Mouse (Mus musculus) C2C12 (cell line): Measurements from ENCODE around the gene Trip6. TPM values are rescaled to one million over a fixed set of nuclear protein-coding genes. Genes with fewer than 3 reads are reported as not detected.

Source experiments
- H3K27me3 ChIP-seq: one replicate; pipeline ENCODE4 v1.6.1; 2011; ENCODE audit not compliant: control insufficient read depth, insufficient read depth, insufficient read length
- H3K36me3 ChIP-seq: one replicate; pipeline ENCODE4 v1.6.1; 2011; ENCODE audit not compliant: control insufficient read depth, insufficient read depth
- H3K4me3 ChIP-seq: one replicate; pipeline ENCODE4 v1.5.1; 2011; ENCODE audit warnings: mild to moderate bottlenecking, control low read depth; ENCODE audit not compliant: poor library complexity, insufficient read depth, severe bottlenecking
- H3K79me2 ChIP-seq: one replicate; pipeline ENCODE4 v1.6.1; 2011; ENCODE audit not compliant: control insufficient read depth, insufficient read depth
- H3K79me3 ChIP-seq: one replicate; pipeline ENCODE4 v1.6.1; 2011; ENCODE audit warnings: low read depth, control low read depth
- H3ac ChIP-seq: one replicate; pipeline ENCODE3; 2011; ENCODE audit warnings: low read depth; ENCODE audit not compliant: control insufficient read depth, insufficient read length
- CEBPB ChIP-seq: IDR thresholded peaks from one replicate; pipeline ENCODE4 v1.6.1; 2011; ENCODE audit warnings: low read depth, mild to moderate bottlenecking, control low read depth, moderate library complexity
- CTCF ChIP-seq: IDR thresholded peaks from one replicate; pipeline ENCODE4 v1.5.1; 2011; ENCODE audit not compliant: control insufficient read depth, insufficient read depth, insufficient read length
- FOSL1 ChIP-seq: IDR thresholded peaks from one replicate; pipeline ENCODE4 v1.8.0; 2011; ENCODE audit warnings: mild to moderate bottlenecking, low read length; ENCODE audit not compliant: poor library complexity, insufficient read depth, severe bottlenecking
- MAX ChIP-seq: IDR thresholded peaks from one replicate; pipeline ENCODE4 v1.6.1; 2011; ENCODE audit warnings: mild to moderate bottlenecking, control low read depth
- MYOD1 ChIP-seq: IDR thresholded peaks from one replicate; pipeline ENCODE4 v1.6.1; 2011; ENCODE audit warnings: low read depth; ENCODE audit not compliant: control insufficient read depth, insufficient read length
- MYOG ChIP-seq: IDR thresholded peaks from one replicate; pipeline ENCODE4 v1.6.1; 2011; ENCODE audit not compliant: control insufficient read depth, insufficient read length; ENCODE audit errors: extremely low read depth
- USF1 ChIP-seq: IDR thresholded peaks from one replicate; pipeline ENCODE4 v1.6.1; 2011; ENCODE audit warnings: low read depth, mild to moderate bottlenecking, control low read depth, moderate library complexity
- polyA plus RNA-seq: library from polyadenylated mRNA; unstranded; fragments of >200 nt; fragmentation: generic; extraction: Trizol; gene quantifications from one replicate; pipeline ENCODE4 v1.2.1, GENCODE M21; 2012; ENCODE audit warnings: missing spikeins

The Trip6 gene
- polyA plus RNA-seq, 1 experiment = 80.0 TPM

DNA sequence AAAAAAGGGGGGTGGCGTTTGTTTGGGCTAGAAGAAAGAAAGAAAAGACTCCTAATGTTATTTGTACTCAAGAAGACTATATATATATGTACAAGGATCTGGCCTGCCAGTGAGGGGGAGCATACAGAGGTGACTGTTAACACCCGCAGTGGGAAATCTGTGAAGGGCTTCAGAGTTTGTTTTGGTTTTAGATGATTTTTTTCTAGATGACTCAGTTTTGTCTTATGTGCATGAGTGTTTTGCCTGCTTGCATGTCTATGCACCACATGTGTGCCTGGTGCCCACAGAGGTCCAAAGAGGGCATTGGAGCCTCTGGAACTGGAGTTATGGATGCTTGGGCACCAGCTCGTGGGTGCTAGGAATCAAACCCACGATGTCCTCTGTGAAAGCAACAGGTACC lies 32.8 kb upstream of the Trip6 start:
- Histone ChIP-seq H3K4me3 (no peak overlapping the region), H3K79me2 (peaks cover 18% of the 10 kb centered on the region), H3K36me3 (no peaks in the 10 kb centered on the region), H3ac (no peak overlapping the region), H3K27me3 (no peaks in the 10 kb centered on the region), H3K79me3 (peaks cover 10% of the 10 kb centered on the region)
- TF ChIP-seq FOSL1 (no peak), CEBPB (no peak)

DNA sequence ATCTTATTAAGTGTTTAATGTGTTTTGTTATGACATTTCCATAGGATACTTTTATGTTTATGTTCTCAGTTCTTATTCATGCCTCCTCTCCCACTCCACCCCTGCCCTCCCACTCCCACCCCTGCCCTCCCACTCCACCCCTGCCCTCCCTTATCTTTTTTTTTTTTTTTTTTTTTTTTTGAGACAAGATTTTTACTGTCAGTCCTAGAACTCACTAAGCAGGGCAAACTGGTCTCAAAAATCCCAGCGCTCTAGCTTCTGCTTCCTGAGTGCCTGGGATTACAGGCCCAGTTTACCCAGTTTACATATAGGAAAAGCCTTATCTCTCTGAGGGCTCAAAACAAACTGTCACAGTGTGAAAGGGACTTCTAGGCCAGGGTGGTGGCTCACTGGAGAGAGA lies 32.2 kb upstream of the Trip6 start:
- H3K79me2 ChIP-seq = peaks cover 12% of the 10 kb centered on the region
- TF ChIP-seq MYOD1 = no peak
- no peak for TF ChIP-seq MYOG
- TF ChIP-seq USF1 = no peak
- TF ChIP-seq MAX = no peak
- no peak for TF ChIP-seq CTCF
- TF ChIP-seq CEBPB = no peak
- TF ChIP-seq FOSL1 = no peak
- H3K27me3 ChIP-seq = no peaks in the 10 kb centered on the region
- H3K4me3 ChIP-seq = no peak overlapping the region
- no peaks in the 10 kb centered on the region for H3K36me3 ChIP-seq
- peaks cover 8% of the 10 kb centered on the region for H3K79me3 ChIP-seq
- H3ac ChIP-seq = no peak overlapping the region

DNA sequence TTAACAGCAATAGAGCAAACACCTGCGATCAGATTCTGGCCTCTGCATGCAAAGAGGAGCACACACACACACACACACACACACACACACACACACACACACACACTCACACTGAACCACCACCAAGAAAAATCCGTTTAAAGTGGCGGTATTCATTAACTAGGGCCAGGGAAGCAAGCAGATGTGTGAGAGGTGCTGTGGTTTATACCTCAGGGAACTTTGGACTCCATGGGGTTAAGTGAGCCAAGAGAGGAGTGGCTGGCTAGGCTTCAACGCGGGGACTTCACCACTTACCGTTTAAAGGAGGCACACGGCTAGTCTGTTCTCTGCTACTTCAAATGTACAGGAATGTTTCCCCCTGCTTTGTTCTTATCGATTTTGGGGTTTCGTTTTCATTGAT lies 31.6 kb upstream of the Trip6 start:
- H3ac ChIP-seq = no peak overlapping the region
- peaks cover 7% of the 10 kb centered on the region for H3K79me2 ChIP-seq
- TF ChIP-seq MAX (no peak), CEBPB (no peak), MYOG (no peak), CTCF (no peak), MYOD1 (no peak), USF1 (no peak), FOSL1 (no peak)
- peaks cover 5% of the 10 kb centered on the region for H3K79me3 ChIP-seq
- H3K27me3 ChIP-seq = no peaks in the 10 kb centered on the region
- H3K36me3 ChIP-seq = no peaks in the 10 kb centered on the region
- H3K4me3 ChIP-seq = no peak overlapping the region

DNA sequence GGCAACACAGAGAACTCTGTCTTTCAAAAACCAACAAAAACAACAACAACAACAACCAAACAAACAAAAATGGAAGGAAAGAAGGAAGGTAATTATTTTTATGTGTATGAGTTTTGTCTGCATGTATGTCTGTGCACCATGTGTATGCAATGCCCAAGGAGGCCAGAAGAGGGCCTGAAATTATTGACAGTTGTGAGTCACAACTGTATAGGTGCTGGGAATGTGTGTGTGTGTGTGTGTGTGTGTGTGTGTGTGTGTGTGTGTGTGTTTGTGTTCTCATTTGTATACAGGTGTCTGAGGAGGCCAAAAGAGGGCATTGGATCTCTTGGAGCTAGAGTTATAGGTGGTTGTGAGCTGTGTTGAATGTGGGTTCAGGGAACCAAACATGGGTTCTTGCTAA lies 29.7 kb upstream of the Trip6 start:
- Histone ChIP-seq H3K27me3 (no peaks in the 10 kb centered on the region), H3K79me3 (no peaks in the 10 kb centered on the region), H3K79me2 (no peaks in the 10 kb centered on the region), H3K36me3 (no peaks in the 10 kb centered on the region), H3ac (no peak overlapping the region), H3K4me3 (no peak overlapping the region)
- TF ChIP-seq MAX = no peak
- TF ChIP-seq MYOG = no peak
- TF ChIP-seq CTCF = no peak
- no peak for TF ChIP-seq CEBPB
- no peak for TF ChIP-seq FOSL1
- TF ChIP-seq MYOD1 = no peak
- no peak for TF ChIP-seq USF1

DNA sequence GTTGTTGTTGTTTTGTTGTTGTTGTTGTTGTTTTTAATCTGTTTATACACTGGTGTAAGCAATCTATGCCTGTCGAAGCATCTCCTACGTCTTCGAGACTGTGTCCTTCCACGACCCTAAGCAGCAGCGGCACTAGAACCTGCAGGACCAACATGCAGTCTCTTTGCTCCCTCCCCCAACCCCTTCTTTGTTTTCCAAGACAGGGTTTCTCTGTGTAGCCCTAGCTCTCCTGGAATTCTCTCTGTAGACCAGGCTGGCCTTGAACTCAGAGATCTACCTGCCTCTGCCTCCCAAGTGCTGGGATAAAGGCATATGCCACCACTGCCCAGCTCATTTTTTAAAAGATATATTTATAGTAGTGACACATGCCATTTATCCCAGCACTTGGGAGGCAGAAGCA lies 29.2 kb upstream of the Trip6 start:
- Histone ChIP-seq H3K79me3 (no peaks in the 10 kb centered on the region), H3K79me2 (no peaks in the 10 kb centered on the region), H3K36me3 (no peaks in the 10 kb centered on the region), H3K27me3 (no peaks in the 10 kb centered on the region), H3K4me3 (no peak overlapping the region), H3ac (no peak overlapping the region)
- TF ChIP-seq FOSL1 (no peak), USF1 (no peak), CTCF (no peak), MAX (no peak), CEBPB (no peak), MYOG (no peak), MYOD1 (no peak)

DNA sequence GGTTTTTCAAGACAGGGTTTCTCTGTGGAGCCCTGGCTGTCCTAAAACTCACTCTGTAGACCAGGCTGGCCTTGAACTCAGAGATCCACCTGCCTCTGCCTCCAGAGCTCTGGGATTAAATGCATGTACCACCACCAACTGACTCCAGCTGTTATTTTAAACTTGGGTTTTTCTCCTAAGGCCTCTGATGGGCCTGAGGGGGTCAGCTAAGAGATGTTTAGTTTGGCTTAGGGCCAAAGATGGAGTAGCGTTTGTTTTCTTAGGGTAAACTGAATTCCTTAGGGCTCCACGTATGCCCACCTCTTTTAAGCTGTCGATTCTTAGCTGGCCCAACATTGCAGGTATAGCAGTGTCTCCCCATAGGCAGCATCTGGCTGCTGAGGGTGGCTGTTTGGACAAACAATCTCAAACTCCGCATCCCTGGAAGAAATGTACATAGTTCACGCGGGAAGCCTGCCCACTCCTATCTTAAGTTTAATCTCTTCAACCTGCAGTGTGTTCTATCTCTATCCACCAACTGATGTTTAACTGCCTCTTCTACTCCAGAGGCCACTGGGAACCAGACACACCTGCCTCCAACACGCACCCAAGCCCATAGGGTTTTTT lies 28.3 kb upstream of the Trip6 start:
- no peak for TF ChIP-seq CEBPB
- no peak for TF ChIP-seq USF1
- TF ChIP-seq FOSL1 = no peak
- no peak for TF ChIP-seq MYOG
- no peak for TF ChIP-seq MAX
- TF ChIP-seq CTCF = no peak
- TF ChIP-seq MYOD1 = no peak
- Histone ChIP-seq H3K79me3 (no peaks in the 10 kb centered on the region), H3K79me2 (no peaks in the 10 kb centered on the region), H3K27me3 (no peaks in the 10 kb centered on the region), H3ac (no peak overlapping the region), H3K4me3 (no peak overlapping the region), H3K36me3 (no peaks in the 10 kb centered on the region)
